Mouse (Mus musculus): ENCODE results near the gene Tgm4.

The Tgm4 gene

DNA sequence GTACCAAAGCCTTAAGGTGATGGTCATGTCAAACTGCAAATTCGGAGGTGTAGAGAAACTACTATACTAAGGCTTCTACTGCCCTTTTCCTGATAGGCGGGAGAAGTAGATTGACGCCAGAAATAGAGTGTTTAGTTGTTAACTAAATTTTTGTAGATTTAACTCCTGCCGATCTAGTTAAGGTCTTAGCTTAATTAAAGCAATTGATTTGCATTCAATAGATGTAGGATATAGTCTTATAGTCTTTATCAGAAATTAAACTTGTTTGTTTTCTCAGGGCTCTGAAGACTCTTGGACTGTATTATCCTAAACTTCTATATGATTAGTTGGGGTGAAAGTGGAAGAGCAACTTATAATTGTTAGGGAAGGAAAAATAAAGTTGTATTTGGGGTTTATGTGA lies 72.7 kb downstream of the Tgm4 start:
- DNase-seq (ENCODE audit: low spot score): no peak

- DNase-seq (ENCODE audit: low spot score): no peak
These were observed 74.7 kb downstream of the Tgm4 start for GRCm38 (mm10) chr9:123109188-123109587.

GRCm38 (mm10) chr9:123111751-123112221 lies 77.3 kb downstream of the Tgm4 start:
- no peak for DNase-seq (ENCODE audit: low spot score)

GRCm38 (mm10) chr9:123112805-123113521 lies 78.4 kb downstream of the Tgm4 start, which contains the start of the genes Zdhhc3 and Exosc7:
Zdhhc3 (minus strand) TSS chr9:123113205.
Exosc7 (plus strand) TSS chr9:123113215.
- DNase-seq (ENCODE audit: low spot score): peak; percentile 83

DNA sequence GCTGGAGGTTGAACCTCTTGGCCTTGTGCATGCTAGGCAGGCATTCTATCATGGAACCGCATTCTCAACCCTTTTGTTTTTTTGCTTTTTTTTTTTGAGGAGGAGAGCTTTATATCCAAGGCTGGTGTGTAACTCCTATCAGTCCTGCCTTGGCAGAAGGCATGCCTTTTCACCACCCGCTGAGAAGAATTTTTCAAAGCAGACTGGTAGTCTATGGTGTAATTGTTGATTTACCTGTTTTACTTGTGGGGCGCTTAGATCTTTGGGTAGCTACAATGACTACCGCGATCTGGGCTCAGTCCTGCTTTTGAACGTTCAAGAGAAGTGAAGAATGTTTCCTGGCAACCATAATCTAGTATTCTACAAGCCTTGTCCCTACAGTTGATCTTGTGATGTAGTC lies 79.4 kb downstream of the Tgm4 start:
- no peak for DNase-seq (ENCODE audit: low spot score)

DNA sequence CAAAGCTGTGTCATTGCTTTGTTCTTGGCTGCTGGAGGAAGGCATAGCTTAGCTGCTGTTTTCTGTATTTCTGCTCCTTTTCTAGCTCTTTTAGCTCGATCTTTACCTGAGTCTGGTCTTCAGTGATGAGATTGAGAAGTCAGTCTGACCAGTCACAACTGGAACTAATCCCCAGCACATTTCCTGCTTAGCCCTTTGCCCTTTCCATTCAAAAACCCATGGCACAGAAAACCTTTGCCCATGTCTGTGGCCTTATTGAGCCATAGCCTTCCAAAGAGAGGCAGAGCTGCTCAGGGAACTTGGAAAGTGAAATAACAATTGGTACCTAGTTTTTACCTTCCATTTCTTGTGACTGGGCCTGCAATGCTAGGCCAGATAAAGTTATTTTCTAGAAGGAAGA lies 81.0 kb downstream of the Tgm4 start:
- DNase-seq (ENCODE audit: low spot score): no peak
